Mouse (Mus musculus) lung, postnatal 0 days (tissue): ENCODE data around the gene Tspan18.

Experiments
- CTCF ChIP-seq: IDR thresholded peaks from 2 replicates; pipeline ENCODE4 v1.5.1; 2016; ENCODE audit warnings: antibody characterized with exemption, mild to moderate bottlenecking
- EP300 ChIP-seq: IDR thresholded peaks from 2 replicates; pipeline ENCODE4 v1.6.1; 2016; ENCODE audit warnings: antibody characterized with exemption, mild to moderate bottlenecking, control low read depth

DNA sequence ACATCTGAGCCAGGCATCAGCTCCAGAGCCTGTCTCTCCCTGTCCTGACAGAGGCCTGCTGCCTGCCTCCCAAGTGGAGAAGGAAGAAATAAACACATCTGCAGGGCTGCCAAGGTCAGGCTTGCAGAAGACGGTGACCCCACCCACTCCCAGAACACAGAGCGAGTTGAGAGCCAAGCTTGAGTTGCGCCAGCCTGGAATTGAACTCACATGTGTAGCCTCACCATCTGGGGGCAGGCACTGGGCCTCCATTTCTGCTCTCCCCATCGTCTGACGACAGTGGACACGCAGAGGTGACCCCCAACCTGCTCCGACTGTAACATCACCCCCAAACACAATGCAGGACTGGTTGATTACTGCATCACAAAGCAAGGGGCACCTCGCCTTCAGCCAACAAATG is 12.4 kb downstream of the Tspan18 start:
- TF ChIP-seq CTCF (no peak), EP300 (no peak)
